Mouse (Mus musculus) hindbrain, embryonic 13.5 days (tissue): ENCODE data around the gene Amph. TPM values are rescaled to one million over a fixed set of nuclear protein-coding genes. Genes with fewer than 3 reads are reported as not detected.

Source experiments
- ATAC-seq: fragments of 200-750 bp; cut with Nextera tagmentation; 2 replicates; pipeline ENCODE4 v1.8.0; 2017; ENCODE audit warnings: moderate TSS enrichment; ENCODE audit not compliant: low FRiP score
- H3K27ac ChIP-seq: fragments of 300-500 bp; sonication (generic); 2 replicates; pipeline ENCODE4 v1.5.1; 2015; ENCODE audit warnings: inconsistent platforms, mild to moderate bottlenecking, moderate library complexity
- H3K27me3 ChIP-seq: fragments of 300-500 bp; sonication (generic); 2 replicates; pipeline ENCODE4 v1.6.1; 2015; ENCODE audit warnings: mild to moderate bottlenecking, inconsistent platforms
- H3K36me3 ChIP-seq: fragments of 300-500 bp; sonication (generic); 2 replicates; pipeline ENCODE4 v1.6.1; 2015; ENCODE audit warnings: mild to moderate bottlenecking, inconsistent platforms
- H3K4me1 ChIP-seq: fragments of 300-500 bp; sonication (generic); replicated peaks from 2 replicates; pipeline ENCODE4 v1.6.1; 2015; ENCODE audit warnings: inconsistent platforms
- H3K4me2 ChIP-seq: fragments of 300-500 bp; sonication (generic); 2 replicates; pipeline ENCODE4 v1.6.1; 2015; ENCODE audit warnings: inconsistent platforms, mild to moderate bottlenecking, moderate library complexity
- H3K4me3 ChIP-seq: fragments of 300-500 bp; sonication (generic); 2 replicates; pipeline ENCODE4 v1.5.1; 2015; ENCODE audit warnings: mild to moderate bottlenecking, inconsistent platforms
- H3K9ac ChIP-seq: fragments of 300-500 bp; sonication (generic); 2 replicates; pipeline ENCODE4 v1.6.1; 2015; ENCODE audit warnings: mild to moderate bottlenecking, inconsistent platforms
- H3K9me3 ChIP-seq: fragments of 300-500 bp; sonication (generic); 2 replicates; pipeline ENCODE4 v1.6.1; 2016; ENCODE audit warnings: inconsistent platforms
- WGBS: fragments of 180-500 bp; shearing (Covaris S2); methylation state at CpG from one replicate; pipeline ENCODE4 v1.1.7; 2015; 5-methylcytosine and 5-hydroxymethylcytosine counted together
- polyA plus RNA-seq: library from polyadenylated mRNA; unstranded; fragments of >200 nt; fragmentation: Nextera tagmentation; extraction: Ambion mirVana; gene quantifications from 2 replicates; pipeline ENCODE4 v1.2.1, GENCODE M21; 2015

The Amph gene
- polyA plus RNA-seq, 1 experiment from 2014 or later: 42.8 TPM

DNA sequence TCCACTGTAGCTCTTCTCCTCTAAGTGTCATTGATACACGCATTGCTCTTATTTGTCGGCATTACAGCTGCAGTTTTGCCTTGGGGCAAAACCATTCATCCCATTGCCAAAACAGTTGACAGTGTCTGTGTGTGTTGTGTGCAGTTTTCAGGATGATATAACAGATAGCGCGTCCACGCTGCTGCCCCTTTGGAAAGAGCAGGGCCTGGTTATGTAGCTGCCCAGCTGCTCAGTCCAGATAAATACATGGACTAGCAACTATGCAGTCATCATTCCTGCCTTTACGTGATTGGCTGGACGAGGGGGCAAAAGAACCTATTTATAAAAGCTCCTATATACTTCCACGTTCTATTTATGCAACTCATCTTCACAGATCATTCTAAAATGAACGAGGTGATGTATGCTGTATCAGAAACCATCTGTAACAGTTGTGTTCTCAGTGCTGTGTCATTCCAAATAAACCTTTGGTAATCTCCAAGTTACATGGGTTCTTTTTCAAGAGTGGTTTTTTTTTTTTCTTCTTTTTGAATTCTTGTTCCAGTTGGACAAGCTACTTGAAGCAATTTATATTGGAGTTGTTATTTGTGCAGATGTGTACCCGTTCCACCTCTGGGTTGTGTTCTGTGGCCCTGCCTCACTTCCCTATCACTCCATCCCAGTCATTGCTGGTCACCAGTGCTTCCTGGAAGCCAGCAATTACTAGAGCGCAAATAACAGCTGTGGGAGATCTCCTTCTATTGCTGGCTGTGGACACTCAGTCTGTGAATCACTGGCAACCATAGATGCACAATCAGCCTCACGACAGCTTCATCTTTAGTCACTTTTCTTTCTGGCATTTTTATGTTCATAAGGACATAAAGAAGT, 202.7 kb downstream of the Amph start:
- Histone ChIP-seq H3K4me2 (no peak overlapping the region), H3K27ac (no peak overlapping the region), H3K9ac (no peak overlapping the region), H3K4me3 (no peak overlapping the region), H3K27me3 (no peaks in the 10 kb centered on the region), H3K4me1 (no peaks in the 10 kb centered on the region), H3K9me3 (no peaks in the 10 kb centered on the region), H3K36me3 (peaks cover 25% of the 10 kb centered on the region)
- 88% methylated on average over 12 of the region's 12 CpGs for whole genome bisulfite sequencing
- no peak for ATAC-seq

GRCm38 (mm10) chr13:19152126-19152525, 204.1 kb downstream of the Amph start:
- no peak overlapping the region for H3K9ac ChIP-seq

GRCm38 (mm10) chr13:19158484-19158883, 210.5 kb downstream of the Amph start:
- 35% methylated on average over 4 of the region's 4 CpGs for WGBS
- Histone ChIP-seq H3K4me1 (0 out of 2 replicates have a peak, but pooled peaks cover 7% of the 10 kb centered on the region), H3K9ac (no peak overlapping the region), H3K27me3 (no peaks in the 10 kb centered on the region), H3K36me3 (no peaks in the 10 kb centered on the region), H3K9me3 (no peaks in the 10 kb centered on the region), H3K4me2 (no peak overlapping the region), H3K27ac (no peak overlapping the region), H3K4me3 (no peak overlapping the region)
- ATAC-seq: no peak

More at GRCm38 (mm10) chr13:19152126-19152525, 204.1 kb downstream of the Amph start:
- Histone ChIP-seq H3K4me1 (no peaks in the 10 kb centered on the region), H3K4me3 (no peak overlapping the region), H3K27me3 (no peaks in the 10 kb centered on the region), H3K36me3 (peaks cover 19% of the 10 kb centered on the region), H3K27ac (no peak overlapping the region), H3K4me2 (no peak overlapping the region), H3K9me3 (no peaks in the 10 kb centered on the region)
- 92% methylated on average over 3 of the region's 3 CpGs for WGBS
- ATAC-seq: no peak

- no peak for ATAC-seq
- WGBS: 70% methylated on average over 7 of the region's 7 CpGs
Measured at GRCm38 (mm10) chr13:19160616-19161015, 212.6 kb downstream of the Amph start.

DNA sequence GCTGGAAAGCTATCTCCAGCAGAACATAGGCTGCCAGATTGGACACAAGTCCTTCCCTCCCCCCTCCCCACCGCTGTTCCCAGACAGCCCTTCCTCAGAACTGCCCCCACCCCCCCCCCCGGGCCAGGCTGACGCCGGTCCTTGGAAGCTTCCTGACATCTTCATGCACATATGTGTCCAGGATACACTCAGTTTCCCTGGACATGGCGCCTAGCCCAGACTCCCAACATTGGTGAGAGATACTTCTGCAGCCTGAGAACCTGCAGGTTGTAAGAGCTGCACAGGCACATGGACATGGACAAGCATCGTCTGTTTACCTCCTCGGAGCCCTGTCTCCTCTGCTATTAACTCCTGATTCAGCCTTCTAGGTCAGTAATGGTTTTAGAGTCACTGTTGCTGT, 213.1 kb downstream of the Amph start:
- ATAC-seq: no peak
- 62% methylated on average over 6 of the region's 7 CpGs for WGBS
- no peaks in the 10 kb centered on the region for H3K27me3 ChIP-seq

More at GRCm38 (mm10) chr13:19160616-19161015, 212.6 kb downstream of the Amph start:
- H3K27me3 ChIP-seq: no peaks in the 10 kb centered on the region
- no peak overlapping the region for H3K27ac ChIP-seq
- H3K9me3 ChIP-seq: no peaks in the 10 kb centered on the region
- no peak overlapping the region for H3K4me3 ChIP-seq
- no peak overlapping the region for H3K9ac ChIP-seq
- no peaks in the 10 kb centered on the region for H3K36me3 ChIP-seq
- 0 out of 2 replicates have a peak, but pooled peaks cover 7% of the 10 kb centered on the region for H3K4me1 ChIP-seq
- H3K4me2 ChIP-seq: no peak overlapping the region

GRCm38 (mm10) chr13:19162120-19162519, 214.1 kb downstream of the Amph start:
- 89% methylated on average over 6 of the region's 6 CpGs for WGBS

More for the DNA sequence above, 213.1 kb downstream of the Amph start:
- no peak overlapping the region for H3K27ac ChIP-seq
- H3K9ac ChIP-seq: no peak overlapping the region
- H3K4me1 ChIP-seq: 0 out of 2 replicates have a peak, but pooled peaks cover 7% of the 10 kb centered on the region
- no peak overlapping the region for H3K4me2 ChIP-seq
- H3K36me3 ChIP-seq: no peaks in the 10 kb centered on the region
- no peaks in the 10 kb centered on the region for H3K9me3 ChIP-seq
- H3K4me3 ChIP-seq: no peak overlapping the region

DNA sequence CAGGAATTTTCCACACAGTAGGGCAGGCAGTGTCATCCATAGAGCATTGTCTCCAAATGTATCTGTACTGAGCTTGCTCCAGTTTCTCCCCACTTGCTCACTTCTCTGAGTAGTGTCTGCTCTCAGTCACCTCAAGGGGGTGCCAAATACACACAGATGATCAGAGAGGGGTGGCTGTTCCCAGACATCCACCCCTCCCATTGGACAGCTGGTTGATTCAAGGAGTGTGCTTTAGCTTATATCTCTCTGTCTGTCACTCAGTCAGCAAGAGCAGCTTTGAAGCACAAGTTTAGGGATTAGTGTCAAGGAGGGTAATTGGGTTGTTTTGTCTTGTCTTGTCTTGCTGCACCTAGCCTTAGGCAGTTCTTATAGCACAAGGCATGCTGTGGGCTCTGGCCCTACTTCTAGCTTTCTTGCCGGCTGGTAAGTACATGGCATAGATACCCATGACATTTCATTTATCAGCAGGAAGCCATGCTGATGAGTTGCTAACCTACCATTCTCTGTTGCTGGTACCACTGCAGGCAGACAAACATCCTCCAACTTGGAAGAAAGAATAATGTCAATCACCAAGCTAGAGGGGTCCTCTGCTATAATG, 229.8 kb downstream of the Amph start:
- ATAC-seq: peak; percentile 86
- H3K9me3 ChIP-seq: no peaks in the 10 kb centered on the region
- H3K4me3 ChIP-seq: no peak overlapping the region
- no peak overlapping the region for H3K4me2 ChIP-seq
- WGBS: 58% methylated on average over 1 of the region's 1 CpGs
- no peaks in the 10 kb centered on the region for H3K4me1 ChIP-seq
- no peaks in the 10 kb centered on the region for H3K27me3 ChIP-seq
- H3K36me3 ChIP-seq: no peaks in the 10 kb centered on the region
- no peak overlapping the region for H3K27ac ChIP-seq
- no peak overlapping the region for H3K9ac ChIP-seq

More at GRCm38 (mm10) chr13:19162120-19162519, 214.1 kb downstream of the Amph start:
- no peaks in the 10 kb centered on the region for H3K36me3 ChIP-seq
- no peak overlapping the region for H3K4me2 ChIP-seq
- no peaks in the 10 kb centered on the region for H3K27me3 ChIP-seq
- H3K4me1 ChIP-seq: 0 out of 2 replicates have a peak, but pooled peaks cover 7% of the 10 kb centered on the region
- no peak overlapping the region for H3K9ac ChIP-seq
- H3K4me3 ChIP-seq: no peak overlapping the region
- no peak overlapping the region for H3K27ac ChIP-seq
- no peak for ATAC-seq
- no peaks in the 10 kb centered on the region for H3K9me3 ChIP-seq

GRCm38 (mm10) chr13:19178351-19178750, 230.3 kb downstream of the Amph start:
- no peaks in the 10 kb centered on the region for H3K36me3 ChIP-seq
- H3K27ac ChIP-seq: no peak overlapping the region
- H3K9ac ChIP-seq: no peak overlapping the region
- no peak overlapping the region for H3K4me3 ChIP-seq
- H3K4me1 ChIP-seq: no peaks in the 10 kb centered on the region
- H3K27me3 ChIP-seq: no peaks in the 10 kb centered on the region
- no peaks in the 10 kb centered on the region for H3K9me3 ChIP-seq
- ATAC-seq: no peak
- no peak overlapping the region for H3K4me2 ChIP-seq
- WGBS: 91% methylated on average over 5 of the region's 5 CpGs

GRCm38 (mm10) chr13:19182259-19182658, 234.3 kb downstream of the Amph start:
- Histone ChIP-seq H3K9ac (no peak overlapping the region), H3K4me3 (no peak overlapping the region), H3K36me3 (no peaks in the 10 kb centered on the region), H3K4me1 (no peaks in the 10 kb centered on the region), H3K4me2 (no peak overlapping the region), H3K9me3 (no peaks in the 10 kb centered on the region), H3K27ac (no peak overlapping the region), H3K27me3 (no peaks in the 10 kb centered on the region)
- 84% methylated on average over 8 of the region's 8 CpGs for WGBS
- ATAC-seq: no peak

GRCm38 (mm10) chr13:19190052-19190451, 242.0 kb downstream of the Amph start:
- Histone ChIP-seq H3K36me3 (no peaks in the 10 kb centered on the region), H3K9ac (no peak overlapping the region), H3K4me1 (no peaks in the 10 kb centered on the region), H3K27me3 (no peaks in the 10 kb centered on the region), H3K27ac (no peak overlapping the region), H3K4me2 (no peak overlapping the region), H3K4me3 (no peak overlapping the region), H3K9me3 (no peaks in the 10 kb centered on the region)
- WGBS: 75% methylated on average over 6 of the region's 6 CpGs
- no peak for ATAC-seq

- no peak overlapping the region for H3K4me3 ChIP-seq
- 88% methylated on average over 4 of the region's 4 CpGs for WGBS
- H3K36me3 ChIP-seq: no peaks in the 10 kb centered on the region
- no peak for ATAC-seq
- no peaks in the 10 kb centered on the region for H3K27me3 ChIP-seq
- no peak overlapping the region for H3K4me2 ChIP-seq
- no peak overlapping the region for H3K9ac ChIP-seq
- H3K4me1 ChIP-seq: no peaks in the 10 kb centered on the region
- no peak overlapping the region for H3K27ac ChIP-seq
- H3K9me3 ChIP-seq: no peaks in the 10 kb centered on the region
Measured at GRCm38 (mm10) chr13:19194803-19195202, 246.8 kb downstream of the Amph start.

GRCm38 (mm10) chr13:19195456-19195855, 247.5 kb downstream of the Amph start:
- no peaks in the 10 kb centered on the region for H3K9me3 ChIP-seq
- H3K4me2 ChIP-seq: no peak overlapping the region
- no peak for ATAC-seq
- H3K4me1 ChIP-seq: no peaks in the 10 kb centered on the region
- no peak overlapping the region for H3K27ac ChIP-seq
- H3K4me3 ChIP-seq: no peak overlapping the region
- no peak overlapping the region for H3K9ac ChIP-seq
- no peaks in the 10 kb centered on the region for H3K27me3 ChIP-seq
- no peaks in the 10 kb centered on the region for H3K36me3 ChIP-seq
- 50% methylated on average over 1 of the region's 1 CpGs for WGBS
